In the genomic region with DNA sequence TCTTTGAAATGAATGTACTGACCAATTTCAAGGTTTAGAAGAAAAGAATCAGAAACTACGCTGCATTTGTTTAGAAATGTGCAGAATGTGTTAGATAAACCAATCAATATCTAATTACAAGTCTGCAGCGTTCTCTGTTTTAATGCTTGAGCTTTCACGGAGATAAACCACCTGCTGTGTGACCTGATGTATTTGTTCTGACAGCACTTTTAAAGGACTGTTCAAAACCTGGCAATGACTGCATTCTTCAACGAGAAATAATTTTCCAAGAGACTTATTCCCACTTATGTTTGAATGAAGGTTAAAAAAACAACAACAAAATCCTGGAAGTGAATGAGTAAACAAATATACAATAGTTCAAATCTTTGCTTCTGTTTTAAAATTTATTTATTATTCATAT, we compare ENCODE assay signal across 11 mouse cellular contexts.
"Had no signal": no experiment of that assay in that cellular context is flagged by ENCODE, and none has a peak within 500 bp of the region (broad histone marks: within the 10 kb centered on the region; RNA-seq: fewer than 3 reads in every experiment).

No protein-coding gene starts in this region.

- H3K27ac ChIP-seq: limb, embryonic 13.5 days; liver, embryonic 14.5 days; midbrain, embryonic 15.5 days; neural tube, embryonic 13.5 days; stomach, postnatal 0 days had no signal

- H3K4me3 ChIP-seq: limb, embryonic 13.5 days; midbrain, embryonic 15.5 days; neural tube, embryonic 13.5 days had no signal

- H3K9me3 ChIP-seq: limb, embryonic 13.5 days; midbrain, embryonic 15.5 days; neural tube, embryonic 13.5 days had no signal

- H3K27me3 ChIP-seq: limb, embryonic 13.5 days; midbrain, embryonic 15.5 days; neural tube, embryonic 13.5 days had no signal

- H3K36me3 ChIP-seq: limb, embryonic 13.5 days; midbrain, embryonic 15.5 days; neural tube, embryonic 13.5 days had no signal

- H3K4me1 ChIP-seq: limb, embryonic 13.5 days; midbrain, embryonic 15.5 days; neural tube, embryonic 13.5 days had no signal

- H3K9ac ChIP-seq: limb, embryonic 13.5 days; liver, embryonic 14.5 days; midbrain, embryonic 15.5 days; neural tube, embryonic 13.5 days had no signal

- ATAC-seq: midbrain, embryonic 15.5 days had no signal

- H3K4me2 ChIP-seq: limb, embryonic 13.5 days; midbrain, embryonic 15.5 days; neural tube, embryonic 13.5 days had no signal

- DNase-seq: kidney, adult 8-10 months; kidney, postnatal 25 days; layer of hippocampus, adult 9-11 months; layer of hippocampus, postnatal 36 days; lung, adult 18-20 months; thymus, postnatal 14 days had no signal
